16 mouse cellular contexts compared by ENCODE assay signal in the genomic region with DNA sequence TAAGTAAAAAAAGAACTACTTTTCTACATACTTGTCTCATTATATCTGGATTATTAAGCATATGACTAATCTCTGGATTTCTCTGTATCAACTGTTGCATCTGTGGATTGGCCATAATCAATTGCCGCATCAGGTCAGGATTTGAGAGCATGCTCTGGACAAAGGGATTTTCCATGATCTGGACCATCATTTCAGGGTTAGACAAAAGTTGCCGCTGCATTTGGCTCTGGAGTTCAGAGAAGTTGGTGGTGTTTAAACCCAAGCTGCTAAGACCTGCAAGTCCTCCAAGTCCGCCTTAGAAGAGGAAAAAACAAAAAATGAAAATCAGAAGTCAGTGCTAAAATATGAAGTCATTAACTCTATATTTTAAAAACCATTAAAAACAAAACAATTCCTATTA.
"Had no signal": no experiment of that assay in that cellular context is flagged by ENCODE, and none has a peak within 500 bp of the region (broad histone marks: within the 10 kb centered on the region; RNA-seq: fewer than 3 reads in every experiment).

No protein-coding gene starts in this region.

- H3K4me1 ChIP-seq: neural tube, embryonic 13.5 days; neural tube, embryonic 15.5 days; stomach, embryonic 15.5 days had no signal

- DNase-seq: retina, postnatal 1 day; right cerebral cortex, adult 18-20 months; right cerebral cortex, postnatal 14 days; right cerebral cortex, postnatal 25 days; right cerebral cortex, postnatal 4 days; spleen, adult 18-20 months; thymus, adult 18-20 months; thymus, adult 2 months; thymus, postnatal 14 days; thymus, postnatal 25 days; thymus, postnatal 36 days; thymus, postnatal 4 days had no signal

- H3K9ac ChIP-seq: neural tube, embryonic 13.5 days; neural tube, embryonic 15.5 days; stomach, embryonic 15.5 days had no signal

- H3K27ac ChIP-seq: neural tube, embryonic 13.5 days; neural tube, embryonic 15.5 days; stomach, embryonic 15.5 days; stomach, postnatal 0 days had no signal

- H3K4me2 ChIP-seq: neural tube, embryonic 13.5 days; neural tube, embryonic 15.5 days; stomach, embryonic 15.5 days had no signal

- H3K9me3 ChIP-seq: neural tube, embryonic 13.5 days; neural tube, embryonic 15.5 days; stomach, embryonic 15.5 days had no signal

- H3K4me3 ChIP-seq: neural tube, embryonic 13.5 days; neural tube, embryonic 15.5 days; stomach, embryonic 15.5 days had no signal

- H3K27me3 ChIP-seq: neural tube, embryonic 13.5 days; neural tube, embryonic 15.5 days; stomach, embryonic 15.5 days had no signal
